Mouse (Mus musculus) thymus, postnatal 0 days (tissue): Measurements from ENCODE around the gene Park7. TPM values are rescaled to one million over a fixed set of nuclear protein-coding genes. Genes with fewer than 3 reads are reported as not detected.

ENCODE experiments used
- DNase-seq: peaks from one replicate; pipeline ENCODE4 v3.0.0-alpha.2; 2015; ENCODE audit warnings: low spot score
- polyA plus RNA-seq: library from polyadenylated mRNA; unstranded; fragments of >200 nt; fragmentation: Nextera tagmentation; extraction: Ambion mirVana; gene quantifications from 2 replicates; pipeline ENCODE4 v1.2.1, GENCODE M21; 2015

Gene Park7
- polyA plus RNA-seq: 509 and 526 TPM in 2 replicates

DNA sequence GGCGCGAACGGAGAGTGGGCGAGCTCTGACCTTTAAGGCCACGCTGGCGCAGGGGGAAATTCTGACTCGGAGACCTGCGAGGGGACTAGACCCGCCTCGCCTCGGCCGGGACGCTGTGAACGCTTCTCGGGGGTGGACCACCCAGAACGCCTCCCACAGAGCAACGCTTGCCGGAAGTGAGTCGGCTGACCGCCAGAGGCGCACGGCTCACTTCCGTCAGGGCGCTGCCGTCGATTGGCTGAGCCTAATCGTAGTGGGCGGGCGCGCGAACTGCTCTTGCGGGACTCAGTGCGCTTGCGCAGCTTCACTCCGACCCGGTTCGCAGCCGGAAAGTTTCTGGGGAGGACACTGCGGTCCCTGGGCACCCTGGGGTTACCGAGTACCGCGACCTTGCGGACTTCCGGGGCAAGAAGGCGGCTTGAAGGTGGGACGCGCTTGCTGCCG, at the start of gene Park7, which contains the start of gene Tnfrsf9:
Gene Park7 (minus strand): TSS at position 148 of the 444 bp plus-strand sequence.
Gene Tnfrsf9 (plus strand): TSS at position 273 of the 444 bp plus-strand sequence.
- peak; percentile 98 for DNase-seq

GRCm38 (mm10) chr4:150963711-150964110, 49.5 kb upstream of the Park7 start:
- no peak for DNase-seq

DNA sequence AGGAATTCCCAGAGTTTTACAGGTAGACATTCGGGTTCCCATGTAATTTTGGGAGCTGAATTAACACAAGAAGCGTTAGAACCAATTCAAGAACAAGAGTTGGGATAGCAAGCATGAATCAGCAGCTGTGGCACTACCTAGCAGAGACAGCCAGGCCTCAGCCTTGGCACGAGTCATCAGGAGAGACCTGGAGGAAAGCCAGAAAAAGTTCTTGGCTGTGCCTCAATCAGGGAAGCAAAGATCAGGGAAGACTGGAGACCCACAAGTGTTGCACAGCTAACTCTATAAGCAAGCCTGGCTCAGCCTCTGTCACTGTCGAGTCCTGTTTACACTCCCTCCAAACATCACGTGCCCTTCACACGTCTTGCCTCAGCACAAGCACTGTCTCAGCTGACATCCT, 48.0 kb upstream of the Park7 start:
- no peak for DNase-seq

DNA sequence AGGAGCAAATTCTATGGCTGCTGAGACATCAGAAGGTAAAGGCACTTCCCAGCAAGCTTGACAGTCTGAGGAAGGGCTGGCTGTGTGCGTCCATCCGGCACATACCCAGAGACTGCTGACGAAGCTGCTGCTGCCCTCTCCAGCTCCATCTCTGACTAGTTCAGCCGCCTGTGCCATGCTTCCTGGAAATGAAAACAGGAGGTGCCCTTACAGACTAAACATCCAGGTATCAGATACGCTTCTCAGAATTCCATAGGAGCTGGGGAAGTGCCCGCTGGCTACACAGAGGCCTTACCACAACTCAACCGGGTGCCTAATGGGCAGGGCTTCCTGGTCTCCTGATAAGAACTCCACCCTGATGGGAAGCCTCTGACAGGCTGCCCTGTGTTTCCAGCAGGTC, 44.3 kb upstream of the Park7 start:
- DNase-seq: no peak

DNA sequence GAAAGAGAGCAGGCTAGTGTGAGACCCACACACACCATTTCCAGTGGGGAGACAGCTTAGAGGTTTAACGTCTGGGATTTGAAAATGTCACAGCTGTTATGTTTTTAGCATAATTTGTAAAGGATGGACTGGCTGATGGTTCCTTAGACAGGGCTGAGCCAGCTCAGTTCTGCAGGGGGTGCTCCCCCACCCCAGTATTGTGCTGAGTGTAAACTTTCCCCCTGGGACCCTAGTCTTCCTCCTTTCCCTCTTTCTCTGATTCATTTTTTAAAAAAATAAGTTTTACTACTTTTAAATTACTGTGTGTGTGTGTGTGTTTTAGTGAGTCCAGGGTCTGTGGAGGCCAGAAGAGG, 42.8 kb upstream of the Park7 start:
- no peak for DNase-seq

- no peak for DNase-seq
These were observed 42.3 kb upstream of the Park7 start for GRCm38 (mm10) chr4:150956369-150957105.

GRCm38 (mm10) chr4:150950972-150951371, 36.7 kb upstream of the Park7 start:
- no peak for DNase-seq

GRCm38 (mm10) chr4:150944707-150945106, 30.5 kb upstream of the Park7 start:
- no peak for DNase-seq

DNA sequence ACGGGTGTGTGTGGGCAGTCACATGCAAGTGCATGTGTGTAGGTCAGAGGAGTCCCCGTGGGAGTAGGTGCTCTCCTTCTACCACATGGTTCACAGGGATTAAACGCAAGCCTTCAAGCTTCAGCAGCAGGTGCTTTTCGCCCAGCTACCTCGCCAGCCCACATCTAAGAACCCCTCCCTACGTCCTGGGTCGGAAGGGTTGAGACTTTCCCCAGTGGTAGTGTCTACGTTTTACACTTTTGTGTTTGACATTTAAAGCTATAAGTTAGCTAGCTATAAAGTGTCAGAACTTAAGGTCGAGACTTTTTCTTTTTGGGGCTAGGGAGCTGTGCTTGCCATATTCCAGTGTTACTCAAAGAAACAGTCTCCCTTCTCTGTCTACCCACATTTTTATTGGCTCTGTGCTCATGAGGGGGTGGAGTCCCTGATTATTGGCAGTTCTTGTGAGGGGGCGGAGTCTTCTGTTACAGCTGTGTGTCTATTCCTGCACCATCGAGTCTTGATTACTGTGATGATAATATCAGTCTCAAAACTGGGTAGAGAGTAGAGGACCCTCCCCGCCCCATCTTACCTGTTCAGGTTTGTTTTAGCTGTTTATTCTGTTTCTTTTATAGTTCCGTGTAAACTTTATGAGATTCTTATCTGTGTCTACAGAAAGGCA, 25.9 kb upstream of the Park7 start:
- peak; percentile 75 for DNase-seq

- DNase-seq: peak; percentile 70
These were observed 23.8 kb upstream of the Park7 start for GRCm38 (mm10) chr4:150938063-150938452.

DNA sequence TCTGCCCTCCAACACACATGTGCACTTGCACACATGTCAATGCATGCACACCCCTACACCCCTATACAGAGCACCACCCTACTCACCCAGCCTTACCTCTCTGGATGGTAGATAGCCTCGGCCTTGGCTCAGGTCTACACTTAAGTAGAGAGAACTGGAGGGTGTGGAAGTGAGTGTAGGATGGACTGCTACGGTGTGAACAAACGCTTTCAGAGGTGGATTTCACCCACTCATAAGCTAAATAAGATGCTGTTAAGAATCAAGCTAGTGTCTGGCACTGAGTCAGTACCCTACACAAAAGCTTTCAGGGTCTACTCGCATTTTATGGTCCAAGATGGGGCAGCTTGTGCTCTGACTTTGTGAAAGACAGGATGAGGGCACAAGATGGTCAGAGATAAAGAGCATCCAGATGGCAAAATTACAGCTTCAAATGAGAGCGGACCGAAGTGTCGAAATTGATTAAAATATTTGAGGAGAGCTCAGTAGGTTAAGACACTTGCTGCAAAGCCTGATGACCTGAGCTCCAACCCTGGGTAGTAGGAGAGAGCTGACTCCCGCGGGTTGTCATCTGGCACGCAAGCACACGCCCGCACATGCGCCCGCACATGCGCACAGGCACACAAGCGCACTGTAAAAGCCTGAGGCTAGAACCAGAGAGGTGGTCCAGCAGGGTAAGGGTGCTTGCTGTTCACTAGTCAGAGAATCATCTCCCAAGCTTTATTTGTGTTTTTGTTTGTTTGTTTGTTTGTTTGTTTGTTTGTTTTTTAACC, 23.2 kb upstream of the Park7 start:
- DNase-seq: no peak

DNA sequence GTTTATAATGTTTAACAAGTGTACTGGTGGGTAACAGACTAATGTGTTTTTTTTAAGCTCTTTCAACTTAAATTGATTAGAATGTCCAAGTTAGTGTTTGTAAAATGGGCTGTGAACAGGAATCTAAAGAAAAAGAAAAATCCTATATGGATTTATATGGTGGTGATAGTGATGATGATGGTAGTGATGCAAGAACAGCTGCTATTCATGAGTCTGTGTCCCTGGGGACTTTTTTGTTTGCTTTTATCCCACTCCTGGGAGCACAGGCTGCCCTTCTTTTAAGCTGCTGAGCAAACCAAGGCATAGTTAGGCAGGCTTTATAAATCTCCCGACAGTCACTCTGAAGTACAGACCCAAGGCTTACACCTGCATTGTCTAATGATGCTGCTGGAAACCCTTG, 19.3 kb upstream of the Park7 start:
- no peak for DNase-seq

DNA sequence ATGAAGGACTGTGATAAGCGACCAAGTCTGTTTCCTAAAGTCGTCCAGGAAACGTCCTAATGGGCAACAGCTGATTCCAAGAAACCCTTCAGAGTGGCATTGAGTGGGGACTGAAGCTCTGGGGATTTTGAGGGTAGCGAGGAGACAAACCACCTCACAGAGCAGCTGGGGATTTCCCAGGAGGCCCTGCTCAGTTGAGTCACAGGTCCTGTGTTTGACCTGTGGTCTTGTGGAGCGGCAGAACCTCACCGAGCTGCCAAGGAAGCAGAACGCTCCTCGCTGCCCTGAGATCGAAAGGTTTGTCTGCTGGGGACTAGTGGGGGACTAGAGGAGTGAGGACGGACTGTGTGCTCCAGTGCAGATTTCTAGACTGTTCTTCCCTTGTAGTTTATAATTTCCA, 13.6 kb upstream of the Park7 start:
- DNase-seq: no peak

GRCm38 (mm10) chr4:150926924-150927705, 12.9 kb upstream of the Park7 start:
- DNase-seq: no peak

- peak; percentile 61 for DNase-seq
These were observed 11.7 kb upstream of the Park7 start for GRCm38 (mm10) chr4:150925923-150926322.

DNA sequence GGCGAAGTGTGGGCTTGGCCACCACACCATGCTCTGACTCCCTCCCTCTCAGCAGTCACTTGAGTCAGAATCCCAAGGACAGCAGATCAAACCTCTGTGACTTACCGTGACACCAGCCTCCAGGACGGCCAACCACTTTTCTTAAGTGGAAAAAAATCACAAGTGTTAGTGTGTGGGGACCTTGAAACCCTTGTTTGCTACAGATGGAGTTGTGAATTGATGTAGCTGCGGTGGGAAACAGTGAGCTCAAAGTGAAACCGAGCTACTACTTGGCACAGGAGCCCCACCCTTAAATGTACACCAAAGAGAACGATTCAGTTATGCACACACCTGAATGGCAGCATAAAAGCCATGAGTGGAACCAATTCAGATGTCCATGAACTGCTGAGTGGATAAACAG, 10.7 kb upstream of the Park7 start:
- no peak for DNase-seq

DNA sequence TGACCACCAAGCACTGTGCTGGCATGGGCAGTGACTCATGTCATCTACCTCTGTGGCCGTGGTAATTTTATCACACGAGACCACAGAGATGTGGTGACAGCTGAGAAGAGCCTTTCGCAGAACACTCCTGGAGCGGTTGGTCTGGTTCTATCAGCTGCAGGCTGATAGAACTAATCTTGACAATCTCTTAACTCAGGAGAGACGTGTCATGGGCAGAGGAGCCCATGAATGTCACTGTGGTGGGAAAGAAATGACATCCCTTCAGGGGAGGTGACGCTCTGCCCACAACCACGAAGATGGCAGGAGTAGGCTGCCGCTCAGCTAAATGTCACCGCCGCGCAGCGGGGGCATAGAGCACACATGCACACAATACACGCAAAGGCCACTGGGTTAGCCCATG, 10.1 kb upstream of the Park7 start:
- peak; percentile 45 for DNase-seq

DNA sequence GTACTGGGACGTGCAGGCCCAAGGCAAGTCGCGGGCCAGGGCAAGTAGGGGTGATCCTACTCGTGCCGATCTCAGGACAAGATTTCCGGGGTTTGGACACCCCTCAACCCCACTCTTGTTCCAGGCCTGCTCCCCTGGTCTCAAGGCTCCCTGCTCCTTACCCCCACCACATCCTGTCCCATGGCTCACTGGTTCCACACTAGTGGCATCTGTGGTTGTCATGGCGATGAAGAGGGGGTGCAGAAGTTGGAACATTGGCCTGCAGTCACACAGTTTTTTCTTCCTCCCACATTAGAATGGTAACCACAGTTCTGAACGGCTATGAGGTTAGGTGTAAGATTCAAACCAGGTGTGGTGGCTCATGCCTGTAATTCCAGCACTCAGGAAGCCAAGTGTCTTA, 7.0 kb upstream of the Park7 start:
- DNase-seq: peak; percentile 72

DNA sequence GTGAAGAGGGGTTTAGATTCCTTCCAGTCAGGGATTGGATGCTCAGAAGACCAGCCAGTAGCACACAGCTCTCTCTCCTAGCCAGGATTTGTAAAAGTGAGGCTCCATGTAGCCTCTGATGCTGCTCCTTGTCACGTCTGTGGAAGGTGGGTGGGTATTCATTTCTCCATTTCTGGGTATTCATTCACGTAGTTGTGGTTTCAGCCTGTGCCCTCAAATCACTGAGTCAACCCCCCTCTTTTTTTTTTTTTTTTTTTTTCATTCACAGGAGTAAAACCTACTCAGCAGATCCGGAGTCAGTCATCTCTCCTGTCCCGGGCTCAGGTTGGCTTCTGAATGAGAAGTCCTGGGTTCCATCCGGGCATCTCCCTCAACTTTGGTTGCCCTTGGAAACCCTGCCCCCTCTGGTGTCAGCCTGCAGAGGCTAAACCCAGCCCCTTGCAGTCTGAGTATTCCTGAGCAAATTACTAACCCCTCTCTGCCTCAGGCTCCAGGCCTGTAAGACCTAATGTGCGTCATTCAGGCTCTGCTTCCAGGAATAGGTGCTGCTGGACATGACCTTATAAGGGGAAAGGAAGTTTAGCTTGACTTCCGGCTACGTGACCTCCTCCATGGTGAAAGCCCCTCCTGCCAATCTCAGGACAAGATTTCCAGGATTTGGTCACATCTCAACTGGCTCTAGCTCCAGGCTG, 3.2 kb upstream of the Park7 start:
- no peak for DNase-seq

DNA sequence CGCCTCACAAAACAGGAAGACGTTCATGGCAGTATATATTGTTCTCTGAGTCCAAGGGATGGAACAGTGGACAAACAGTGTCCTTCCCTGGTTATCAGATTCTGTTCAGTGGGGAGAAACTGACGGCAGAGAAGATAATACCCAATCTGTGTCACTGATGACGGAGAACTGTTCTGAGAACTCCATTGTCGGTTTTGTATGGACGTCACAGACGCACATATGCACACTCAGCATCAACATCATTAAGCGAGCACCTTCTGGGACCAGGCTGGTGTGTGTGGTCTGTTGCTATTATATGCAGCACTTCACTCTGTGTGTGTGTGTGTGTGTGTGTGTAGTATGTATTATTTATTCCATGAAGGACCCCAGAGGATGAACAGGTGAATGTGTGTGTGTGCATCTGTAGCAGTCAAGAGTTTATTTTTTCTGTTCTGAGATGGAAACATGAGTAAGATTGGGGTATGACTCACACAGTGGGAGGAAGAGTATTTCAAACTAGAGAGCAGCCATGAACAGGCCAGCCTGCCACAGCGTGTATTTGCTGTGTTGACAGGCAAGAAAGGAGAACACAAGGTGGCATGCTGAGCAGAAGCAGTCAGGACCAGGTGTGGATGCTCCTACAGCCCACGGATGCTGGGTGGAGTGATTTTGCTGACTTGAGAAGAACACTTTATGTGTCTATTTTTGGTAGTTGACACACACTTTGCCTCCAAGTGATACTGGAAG, 1.1 kb upstream of the Park7 start:
- DNase-seq: no peak
